8 mouse cellular contexts compared by ENCODE assay signal in genomic region chr8:120510035-120510416, GRCm38 (mm10).
DNase-seq lines count a peak whose midpoint lies in the region; ATAC-seq and TF ChIP-seq lines count a peak whose summit lies in the region.

No protein-coding gene starts in this region.

- no peaks in the 10 kb centered on the region for H3K9me3 ChIP-seq in kidney, postnatal 0 days (replicated peaks; ENCODE audit: low read length)
- H3K9me3 ChIP-seq in embryonic facial prominence, embryonic 13.5 days: no peaks in the 10 kb centered on the region
- no peaks in the 10 kb centered on the region for H3K9me3 ChIP-seq in intestine, embryonic 16.5 days (ENCODE audit: control insufficient read depth, low read length)
- H3K9me3 ChIP-seq in midbrain, postnatal 0 days (ENCODE audit: low read length): no peaks in the 10 kb centered on the region

- WGBS in kidney, postnatal 0 days: 11% methylated on average over 4 of the region's 6 CpGs
- WGBS in embryonic facial prominence, embryonic 13.5 days: 0% methylated on average over 5 of the region's 6 CpGs
- 16% methylated on average over 6 of the region's 6 CpGs for WGBS in intestine, embryonic 16.5 days
- WGBS in midbrain, postnatal 0 days: 13% methylated on average over 4 of the region's 6 CpGs

- no peak overlapping the region for H3K4me2 ChIP-seq in kidney, postnatal 0 days (ENCODE audit: low read length)
- H3K4me2 ChIP-seq in embryonic facial prominence, embryonic 13.5 days: peak overlapping the region; percentile 53
- H3K4me2 ChIP-seq in intestine, embryonic 16.5 days (ENCODE audit: low read depth, low read length): 0 out of 2 replicates have a peak overlapping the region, but pooled peaks have one; percentile 48
- H3K4me2 ChIP-seq in midbrain, postnatal 0 days (ENCODE audit: low read depth, low read length, poor library complexity, severe bottlenecking): no peak overlapping the region

- no peaks in the 10 kb centered on the region for H3K36me3 ChIP-seq in kidney, postnatal 0 days (ENCODE audit: insufficient read depth, low read length)
- H3K36me3 ChIP-seq in embryonic facial prominence, embryonic 13.5 days: no peaks in the 10 kb centered on the region
- no peaks in the 10 kb centered on the region for H3K36me3 ChIP-seq in intestine, embryonic 16.5 days (ENCODE audit: control insufficient read depth, insufficient read depth, low read length)
- H3K36me3 ChIP-seq in midbrain, postnatal 0 days (ENCODE audit: insufficient read depth, low read length): no peaks in the 10 kb centered on the region

- H3K4me1 ChIP-seq in kidney, postnatal 0 days (replicated peaks; ENCODE audit: insufficient read depth, low read length): peaks cover 40% of the 10 kb centered on the region
- H3K4me1 ChIP-seq in embryonic facial prominence, embryonic 13.5 days: peaks cover 90% of the 10 kb centered on the region
- peaks cover 81% of the 10 kb centered on the region for H3K4me1 ChIP-seq in intestine, embryonic 16.5 days (ENCODE audit: control insufficient read depth, insufficient read depth, low read length)
- H3K4me1 ChIP-seq in midbrain, postnatal 0 days (ENCODE audit: insufficient read depth, low read length): peaks cover 55% of the 10 kb centered on the region

- TF ChIP-seq CTCF in kidney, postnatal 0 days (IDR thresholded peaks at IDR 0.05; ENCODE audit: low read depth): 0 out of 2 replicates have a peak, but pooled peaks have one; percentile 7
- TF ChIP-seq CTCF in midbrain, postnatal 0 days (IDR thresholded peaks at IDR 0.05): no peak

- no peak overlapping the region for H3K9ac ChIP-seq in kidney, postnatal 0 days (ENCODE audit: low read depth, low read length)
- H3K9ac ChIP-seq in embryonic facial prominence, embryonic 13.5 days: no peak overlapping the region
- peak overlapping the region; percentile 3; the same call in 1 of the 2 replicates for H3K9ac ChIP-seq in intestine, embryonic 16.5 days (ENCODE audit: low read depth, low read length)
- H3K9ac ChIP-seq in midbrain, postnatal 0 days (replicated peaks; ENCODE audit: low read length, poor library complexity, severe bottlenecking): 0 out of 2 replicates have a peak overlapping the region, but pooled peaks have one; percentile 19

- no peak overlapping the region for H3K27ac ChIP-seq in kidney, postnatal 0 days
- peak overlapping the region; percentile 55; the same call in 1 of the 2 replicates for H3K27ac ChIP-seq in embryonic facial prominence, embryonic 13.5 days
- no peak overlapping the region for H3K27ac ChIP-seq in intestine, embryonic 16.5 days (ENCODE audit: low read length)
- no peak overlapping the region for H3K27ac ChIP-seq in midbrain, postnatal 0 days (ENCODE audit: low read depth, low read length)

- no peaks in the 10 kb centered on the region for H3K27me3 ChIP-seq in kidney, postnatal 0 days (ENCODE audit: insufficient read depth, low read length)
- H3K27me3 ChIP-seq in embryonic facial prominence, embryonic 13.5 days: no peaks in the 10 kb centered on the region
- no peaks in the 10 kb centered on the region for H3K27me3 ChIP-seq in intestine, embryonic 16.5 days (replicated peaks; ENCODE audit: control insufficient read depth, insufficient read depth, low read length)
- H3K27me3 ChIP-seq in midbrain, postnatal 0 days (ENCODE audit: insufficient read depth, low read length): no peaks in the 10 kb centered on the region

- no peak for ATAC-seq in kidney, postnatal 0 days (replicated peaks; ENCODE audit: low FRiP score, low read depth)
- ATAC-seq in embryonic facial prominence, embryonic 13.5 days (ENCODE audit: insufficient number of reproducible peaks, insufficient read depth, low FRiP score, low TSS enrichment, low read depth): no peak
- ATAC-seq in intestine, embryonic 16.5 days: no peak
- no peak for ATAC-seq in midbrain, postnatal 0 days (ENCODE audit: low FRiP score)

- no peak for DNase-seq in kidney, postnatal 0 days (ENCODE audit: low spot score)
- DNase-seq in kidney, adult 9 months: no peak
- DNase-seq in midbrain, postnatal 0 days (ENCODE audit: low spot score): no peak
- DNase-seq in gastrocnemius, postnatal 10 days: no peak
- no peak for DNase-seq in cerebellum, adult 9-11 months
- no peak for DNase-seq in layer of hippocampus, adult 8-10 months (ENCODE audit: low spot score in 2 of 2)

- H3K4me3 ChIP-seq in kidney, postnatal 0 days (replicated peaks; ENCODE audit: low read depth, low read length): no peak overlapping the region
- H3K4me3 ChIP-seq in embryonic facial prominence, embryonic 13.5 days: no peak overlapping the region
- H3K4me3 ChIP-seq in intestine, embryonic 16.5 days (ENCODE audit: low read length): no peak overlapping the region
- H3K4me3 ChIP-seq in midbrain, postnatal 0 days (ENCODE audit: low read depth, low read length): no peak overlapping the region

Comparison
In these comparisons a context has a peak if more than half of its experiments do, and no peak if none do; other contexts are left out.
1. H3K4me2 ChIP-seq: peak in embryonic facial prominence, embryonic 13.5 days (single experiment) and intestine, embryonic 16.5 days (single experiment); none in kidney, postnatal 0 days (single experiment) and midbrain, postnatal 0 days (single experiment).
2. H3K9ac ChIP-seq: peak in intestine, embryonic 16.5 days (single experiment) and midbrain, postnatal 0 days (single experiment); none in kidney, postnatal 0 days (single experiment) and embryonic facial prominence, embryonic 13.5 days (single experiment).